Mouse (Mus musculus) forebrain, embryonic 10.5 days (tissue): Measurements from ENCODE around the gene Yipf2. TPM values are rescaled to one million over a fixed set of nuclear protein-coding genes. Genes with fewer than 3 reads are reported as not detected.
A peak's percentile ranks its signal among the peaks of the same experiment; 100 is the strongest.
"Not testable (repeated sequence)": the region's sequence is repeated elsewhere in the genome, so short reads cannot be mapped to it uniquely, and the experiment has no call there.

Experiments
- DNase-seq: peaks from one replicate; pipeline ENCODE4 v3.0.0-alpha.2; 2017; ENCODE audit warnings: low spot score; ENCODE audit errors: extremely low spot score
- H3K27ac ChIP-seq: fragments of 300-500 bp; sonication (generic); 2 replicates; pipeline ENCODE4 v1.5.1; 2016; ENCODE audit warnings: mild to moderate bottlenecking
- H3K27me3 ChIP-seq: fragments of 300-500 bp; sonication (generic); 2 replicates; pipeline ENCODE4 v1.6.1; 2016; ENCODE audit warnings: mild to moderate bottlenecking; ENCODE audit not compliant: poor library complexity, severe bottlenecking
- H3K36me3 ChIP-seq: fragments of 300-500 bp; sonication (generic); replicated peaks from 2 replicates; pipeline ENCODE4 v1.6.1; 2016; ENCODE audit warnings: mild to moderate bottlenecking, moderate library complexity
- H3K4me1 ChIP-seq: fragments of 300-500 bp; sonication (generic); 2 replicates; pipeline ENCODE4 v1.6.1; 2016
- H3K4me3 ChIP-seq: fragments of 300-500 bp; sonication (generic); 2 replicates; pipeline ENCODE4 v1.5.1; 2016; ENCODE audit warnings: mild to moderate bottlenecking, moderate library complexity
- H3K9me3 ChIP-seq: fragments of 300-500 bp; sonication (generic); 2 replicates; pipeline ENCODE4 v1.6.1; 2016; ENCODE audit warnings: mild to moderate bottlenecking, moderate library complexity
- WGBS: fragments of 180-500 bp; shearing (Covaris S2); methylation state at CpG from one replicate; pipeline ENCODE4 v1.1.7; 2016; 5-methylcytosine and 5-hydroxymethylcytosine counted together
- polyA plus RNA-seq: library from polyadenylated mRNA; unstranded; fragments of >200 nt; fragmentation: Nextera tagmentation; extraction: Ambion mirVana; gene quantifications from 2 replicates; pipeline ENCODE4 v1.2.1, GENCODE M21; 2016

Gene Yipf2
- polyA plus RNA-seq, 1 experiment from 2014 or later = 20.4 TPM

- peak within 1 kb of the TSS; percentile 76 for H3K4me3 ChIP-seq
- no peaks in the 10 kb centered on the region for H3K9me3 ChIP-seq
- peaks cover 27% of the 10 kb centered on the region for H3K36me3 ChIP-seq
- H3K27ac ChIP-seq = peak within 1 kb of the TSS; percentile 99
- peaks cover 28% of the 10 kb centered on the region for H3K4me1 ChIP-seq
- H3K27me3 ChIP-seq = no peaks in the 10 kb centered on the region
- under 1% methylated on average over 45 of the region's 45 CpGs for WGBS
- DNase-seq = peak; percentile 100
Observed at GRCm38 (mm10) chr9:21615617-21616231, 23.1 kb upstream of the Yipf2 start, which contains the start of gene Smarca4. TSS of gene Smarca4 (plus strand) at chr9:21616169.

- WGBS = 79% methylated on average over 15 of the region's 15 CpGs
- DNase-seq = no peak
- H3K9me3 ChIP-seq = no peaks in the 10 kb centered on the region
- peak overlapping the region; percentile 76 for H3K4me3 ChIP-seq
- H3K36me3 ChIP-seq = peaks cover 22% of the 10 kb centered on the region
- H3K27ac ChIP-seq = peak overlapping the region; percentile 99
- no peaks in the 10 kb centered on the region for H3K27me3 ChIP-seq
- peaks cover 28% of the 10 kb centered on the region for H3K4me1 ChIP-seq
Observed at GRCm38 (mm10) chr9:21614864-21615616, 22.4 kb upstream of the Yipf2 start.

GRCm38 (mm10) chr9:21609861-21610260 lies 17.2 kb upstream of the Yipf2 start:
- no peak overlapping the region for H3K4me3 ChIP-seq
- H3K27ac ChIP-seq = no peak overlapping the region
- WGBS = 96% methylated on average over 1 of the region's 1 CpGs
- DNase-seq = no peak
- H3K4me1 ChIP-seq = peaks cover 4% of the 10 kb centered on the region
- H3K27me3 ChIP-seq = no peaks in the 10 kb centered on the region
- H3K36me3 ChIP-seq = no peaks in the 10 kb centered on the region
- H3K9me3 ChIP-seq = no peaks in the 10 kb centered on the region

- Histone ChIP-seq H3K27ac (no peak overlapping the region), H3K4me1 (no peaks in the 10 kb centered on the region), H3K9me3 (no peaks in the 10 kb centered on the region), H3K4me3 (no peak overlapping the region), H3K27me3 (no peaks in the 10 kb centered on the region), H3K36me3 (no peaks in the 10 kb centered on the region)
- WGBS = 77% methylated on average over 1 of the region's 1 CpGs
- no peak for DNase-seq
Observed at GRCm38 (mm10) chr9:21606648-21607047, 14.0 kb upstream of the Yipf2 start.

GRCm38 (mm10) chr9:21605865-21606264 lies 13.2 kb upstream of the Yipf2 start:
- Histone ChIP-seq H3K4me1 (no peaks in the 10 kb centered on the region), H3K4me3 (no peak overlapping the region), H3K36me3 (no peaks in the 10 kb centered on the region), H3K27ac (no peak overlapping the region), H3K27me3 (no peaks in the 10 kb centered on the region), H3K9me3 (no peaks in the 10 kb centered on the region)
- WGBS = 74% methylated on average over 5 of the region's 5 CpGs
- no peak for DNase-seq

GRCm38 (mm10) chr9:21604119-21604518 lies 11.5 kb upstream of the Yipf2 start:
- Histone ChIP-seq H3K4me1 (no peaks in the 10 kb centered on the region), H3K27ac (no peak overlapping the region), H3K9me3 (no peaks in the 10 kb centered on the region), H3K36me3 (no peaks in the 10 kb centered on the region), H3K4me3 (no peak overlapping the region), H3K27me3 (no peaks in the 10 kb centered on the region)
- 71% methylated on average over 5 of the region's 5 CpGs for WGBS
- no peak for DNase-seq

- no peak overlapping the region for H3K27ac ChIP-seq
- H3K4me1 ChIP-seq = no peaks in the 10 kb centered on the region
- H3K27me3 ChIP-seq = no peaks in the 10 kb centered on the region
- H3K36me3 ChIP-seq = peaks cover 2% of the 10 kb centered on the region
- no peak overlapping the region for H3K4me3 ChIP-seq
- 49% methylated on average over 10 of the region's 10 CpGs for WGBS
- no peaks in the 10 kb centered on the region for H3K9me3 ChIP-seq
- DNase-seq = peak; percentile 75
Observed at GRCm38 (mm10) chr9:21601722-21602399, 9.2 kb upstream of the Yipf2 start.

GRCm38 (mm10) chr9:21601073-21601472 lies 8.4 kb upstream of the Yipf2 start:
- Histone ChIP-seq H3K4me3 (no peak overlapping the region), H3K9me3 (no peaks in the 10 kb centered on the region)

GRCm38 (mm10) chr9:21600186-21600585 lies 7.6 kb upstream of the Yipf2 start:
- Histone ChIP-seq H3K4me1 (0 out of 2 replicates have a peak, but pooled peaks cover under 1% of the 10 kb centered on the region), H3K36me3 (peaks cover 18% of the 10 kb centered on the region), H3K27ac (no peak overlapping the region), H3K4me3 (no peak overlapping the region), H3K9me3 (no peaks in the 10 kb centered on the region), H3K27me3 (no peaks in the 10 kb centered on the region)
- DNase-seq = no peak
- 80% methylated on average over 3 of the region's 3 CpGs for WGBS

More at GRCm38 (mm10) chr9:21601073-21601472, 8.4 kb upstream of the Yipf2 start:
- Histone ChIP-seq H3K36me3 (peaks cover 9% of the 10 kb centered on the region), H3K4me1 (no peaks in the 10 kb centered on the region), H3K27me3 (no peaks in the 10 kb centered on the region), H3K27ac (no peak overlapping the region)
- DNase-seq = no peak
- 91% methylated on average over 2 of the region's 2 CpGs for WGBS

- DNase-seq = no peak
- Histone ChIP-seq H3K27me3 (no peaks in the 10 kb centered on the region), H3K4me1 (peaks cover 20% of the 10 kb centered on the region), H3K36me3 (peaks cover 29% of the 10 kb centered on the region), H3K4me3 (no peak overlapping the region), H3K9me3 (no peaks in the 10 kb centered on the region), H3K27ac (no peak overlapping the region)
- WGBS = 41% methylated on average over 2 of the region's 2 CpGs
Observed at GRCm38 (mm10) chr9:21598198-21598597, 5.6 kb upstream of the Yipf2 start.

GRCm38 (mm10) chr9:21594838-21595237 lies 2.2 kb upstream of the Yipf2 start:
- 90% methylated on average over 2 of the region's 2 CpGs for WGBS
- H3K36me3 ChIP-seq = peaks cover 39% of the 10 kb centered on the region
- H3K27me3 ChIP-seq = no peaks in the 10 kb centered on the region
- H3K4me1 ChIP-seq = peaks cover 37% of the 10 kb centered on the region
- H3K4me3 ChIP-seq = no peak overlapping the region
- H3K27ac ChIP-seq = no peak overlapping the region
- H3K9me3 ChIP-seq = no peaks in the 10 kb centered on the region
- no peak for DNase-seq

- not testable (repeated sequence) for H3K27ac ChIP-seq, H3K9me3 ChIP-seq, H3K27me3 ChIP-seq, DNase-seq
- peaks cover 44% of the 10 kb centered on the region for H3K36me3 ChIP-seq
- H3K4me3 ChIP-seq = peak overlapping the region; percentile 98
- peaks cover 37% of the 10 kb centered on the region for H3K4me1 ChIP-seq
- WGBS = 91% methylated on average over 8 of the region's 8 CpGs
Observed at GRCm38 (mm10) chr9:21594350-21594749, 1.7 kb upstream of the Yipf2 start.
